Mouse (Mus musculus): ENCODE results near the gene Prkaca.

- TF ChIP-seq CTCF (IDR thresholded peaks at IDR 0.05; ENCODE audit: control insufficient read depth, insufficient read depth, insufficient replicate concordance, low read depth, low read length) (no peak), POLR2A (IDR thresholded peaks at IDR 0.05; ENCODE audit: control insufficient read depth, low read depth, low read length) (no peak)
Measured at GRCm38 (mm10) chr8:84021569-84021968, 48.8 kb downstream of the Prkaca start.

All from testis, adult 2 months (tissue).